Mouse (Mus musculus): ENCODE results near the gene Cdk14. TPM values are rescaled to one million over a fixed set of nuclear protein-coding genes. Genes with fewer than 3 reads are reported as not detected.
"Not testable (repeated sequence)": the region's sequence is repeated elsewhere in the genome, so short reads cannot be mapped to it uniquely, and the experiment has no call there.

The Cdk14 gene
- polyA plus RNA-seq, 1 experiment from 2014 or later = 13.8 TPM

DNA sequence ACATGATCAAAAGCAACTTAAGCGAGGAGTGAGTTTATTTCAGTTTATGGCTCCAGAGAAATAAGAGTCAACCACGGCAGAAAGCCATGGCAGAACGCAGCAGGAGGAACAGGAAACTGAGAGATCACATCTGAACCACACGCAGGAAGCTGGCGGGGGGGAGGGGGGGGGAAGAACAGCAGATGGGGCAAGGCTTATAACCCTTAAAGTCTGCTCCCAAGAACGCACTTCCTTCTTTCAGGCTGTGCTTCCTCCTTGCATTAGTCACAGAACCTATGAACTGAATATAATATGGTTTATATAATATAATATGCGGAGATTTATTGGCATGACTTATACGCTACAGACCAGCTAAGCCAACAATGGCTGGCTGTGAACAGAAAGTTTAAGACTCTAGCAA lies 86.2 kb downstream of the Cdk14 start:
- no peaks in the 10 kb centered on the region for H3K36me3 ChIP-seq
- no peak overlapping the region for H3K4me3 ChIP-seq (replicated peaks)
- H3K9me3 ChIP-seq (replicated peaks) = no peaks in the 10 kb centered on the region
- H3K9ac ChIP-seq = no peak overlapping the region
- no peak overlapping the region for H3K4me2 ChIP-seq
- no peaks in the 10 kb centered on the region for H3K4me1 ChIP-seq
- 85% methylated on average over 8 of the region's 8 CpGs for WGBS
- H3K27ac ChIP-seq = no peak overlapping the region
- ATAC-seq (replicated peaks; ENCODE audit: low FRiP score) = no peak
- H3K27me3 ChIP-seq = no peaks in the 10 kb centered on the region

DNA sequence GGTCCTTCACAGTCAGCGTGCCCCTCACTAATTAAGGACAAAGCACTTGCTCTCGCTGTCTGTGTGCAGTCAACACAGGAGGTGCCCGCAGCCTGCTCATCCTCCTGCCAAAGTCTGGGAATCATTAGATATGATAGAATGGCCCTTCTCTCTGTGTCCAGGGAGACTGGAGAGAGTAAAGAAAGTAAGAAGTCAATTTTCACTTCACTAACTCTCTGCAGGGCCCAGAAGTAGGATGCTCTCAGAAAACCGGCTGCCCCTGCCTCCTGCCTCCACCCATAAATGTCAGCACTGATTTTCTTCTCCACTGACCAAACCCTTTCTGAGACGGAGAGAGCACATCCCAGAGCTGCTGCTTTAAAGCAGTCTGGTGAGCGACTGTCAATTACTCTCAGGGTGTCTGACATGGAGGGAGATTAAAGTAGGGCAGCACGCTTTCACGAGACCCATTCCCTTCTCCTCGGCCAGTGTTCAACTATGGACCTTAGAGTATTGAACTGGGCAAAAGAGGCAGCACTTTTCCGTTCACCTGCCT lies 89.1 kb downstream of the Cdk14 start:
- Histone ChIP-seq H3K4me2 (no peak overlapping the region), H3K9me3 (replicated peaks) (no peaks in the 10 kb centered on the region), H3K27me3 (no peaks in the 10 kb centered on the region), H3K4me1 (no peaks in the 10 kb centered on the region), H3K4me3 (replicated peaks) (no peak overlapping the region), H3K27ac (no peak overlapping the region), H3K9ac (no peak overlapping the region), H3K36me3 (no peaks in the 10 kb centered on the region)
- 65% methylated on average over 10 of the region's 10 CpGs for WGBS
- no peak for ATAC-seq (replicated peaks; ENCODE audit: low FRiP score)

DNA sequence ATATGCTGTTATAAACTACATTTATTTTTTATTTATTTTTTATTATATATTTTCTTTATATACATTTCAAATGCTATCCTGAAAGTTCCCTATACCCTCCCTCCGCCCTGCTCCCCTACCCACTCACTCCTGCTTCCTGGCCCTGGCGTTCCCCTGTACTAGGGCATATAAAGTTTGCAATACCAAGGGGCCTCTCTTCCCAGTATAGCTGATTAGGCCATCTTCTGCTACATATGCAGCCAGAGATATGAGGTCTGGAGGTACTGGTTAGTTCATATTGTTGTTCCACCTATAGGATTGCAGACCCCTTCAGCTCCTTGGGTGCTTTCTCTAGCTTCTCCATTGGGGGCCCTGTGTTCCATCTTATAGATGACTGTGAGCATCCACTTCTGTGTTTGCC lies 91.1 kb downstream of the Cdk14 start:
- not testable (repeated sequence) for H3K9me3 ChIP-seq (replicated peaks); H3K36me3 ChIP-seq; ATAC-seq (replicated peaks; ENCODE audit: low FRiP score); H3K27ac ChIP-seq; H3K4me2 ChIP-seq; H3K9ac ChIP-seq; H3K4me1 ChIP-seq; H3K27me3 ChIP-seq; H3K4me3 ChIP-seq (replicated peaks)
- 91% methylated on average over 2 of the region's 2 CpGs for WGBS

DNA sequence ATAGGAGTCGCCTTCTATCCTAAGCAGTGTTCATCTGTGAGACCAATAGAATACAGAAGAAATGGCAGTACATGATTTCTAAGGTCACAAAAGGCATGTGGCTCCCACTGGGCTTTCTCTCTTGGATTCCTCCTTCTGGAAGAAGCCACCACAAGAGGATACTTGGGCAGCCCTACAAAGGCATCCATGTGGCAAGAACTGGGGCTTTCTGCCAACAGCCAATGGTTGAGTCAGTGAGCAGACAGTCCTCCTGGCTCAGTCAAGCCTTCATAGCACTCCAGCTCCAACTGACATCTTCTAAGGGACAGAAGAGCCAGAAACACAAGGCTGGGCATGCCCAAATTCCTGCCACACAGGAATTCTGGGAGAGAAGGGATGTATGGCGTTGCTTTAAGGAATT lies 93.4 kb downstream of the Cdk14 start:
- no peaks in the 10 kb centered on the region for H3K9me3 ChIP-seq (replicated peaks)
- no peak for ATAC-seq (replicated peaks; ENCODE audit: low FRiP score)
- H3K4me3 ChIP-seq (replicated peaks) = no peak overlapping the region
- H3K9ac ChIP-seq = no peak overlapping the region
- no peaks in the 10 kb centered on the region for H3K27me3 ChIP-seq
- H3K4me1 ChIP-seq = no peaks in the 10 kb centered on the region
- no peak overlapping the region for H3K27ac ChIP-seq
- no peak overlapping the region for H3K4me2 ChIP-seq
- 90% methylated on average over 2 of the region's 2 CpGs for WGBS
- no peaks in the 10 kb centered on the region for H3K36me3 ChIP-seq

DNA sequence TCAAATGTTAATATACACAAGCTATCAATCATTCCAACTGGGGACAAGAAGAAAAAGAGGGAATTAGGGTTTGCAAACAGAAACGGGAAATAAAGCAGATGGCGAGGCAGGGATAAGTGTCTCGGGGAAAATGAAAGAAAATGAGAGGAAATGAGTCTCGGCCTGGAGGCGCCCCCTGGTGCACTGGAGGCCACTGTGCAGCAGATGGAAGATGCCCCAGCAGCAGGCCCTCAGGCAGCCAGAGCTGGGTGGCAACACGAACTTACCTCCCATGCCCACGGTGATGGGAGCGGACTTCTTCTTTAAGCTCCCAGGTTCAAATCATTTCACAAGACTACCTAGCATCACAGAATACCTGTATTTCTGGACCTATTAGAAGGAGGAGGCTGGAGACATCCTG lies 97.4 kb downstream of the Cdk14 start:
- H3K4me2 ChIP-seq = no peak overlapping the region
- no peak overlapping the region for H3K9ac ChIP-seq
- H3K4me1 ChIP-seq = peaks cover 11% of the 10 kb centered on the region
- WGBS = 92% methylated on average over 8 of the region's 8 CpGs
- no peaks in the 10 kb centered on the region for H3K9me3 ChIP-seq (replicated peaks)
- ATAC-seq (replicated peaks; ENCODE audit: low FRiP score) = no peak
- H3K27me3 ChIP-seq = no peaks in the 10 kb centered on the region
- H3K36me3 ChIP-seq = no peaks in the 10 kb centered on the region
- no peak overlapping the region for H3K27ac ChIP-seq
- no peak overlapping the region for H3K4me3 ChIP-seq (replicated peaks)

DNA sequence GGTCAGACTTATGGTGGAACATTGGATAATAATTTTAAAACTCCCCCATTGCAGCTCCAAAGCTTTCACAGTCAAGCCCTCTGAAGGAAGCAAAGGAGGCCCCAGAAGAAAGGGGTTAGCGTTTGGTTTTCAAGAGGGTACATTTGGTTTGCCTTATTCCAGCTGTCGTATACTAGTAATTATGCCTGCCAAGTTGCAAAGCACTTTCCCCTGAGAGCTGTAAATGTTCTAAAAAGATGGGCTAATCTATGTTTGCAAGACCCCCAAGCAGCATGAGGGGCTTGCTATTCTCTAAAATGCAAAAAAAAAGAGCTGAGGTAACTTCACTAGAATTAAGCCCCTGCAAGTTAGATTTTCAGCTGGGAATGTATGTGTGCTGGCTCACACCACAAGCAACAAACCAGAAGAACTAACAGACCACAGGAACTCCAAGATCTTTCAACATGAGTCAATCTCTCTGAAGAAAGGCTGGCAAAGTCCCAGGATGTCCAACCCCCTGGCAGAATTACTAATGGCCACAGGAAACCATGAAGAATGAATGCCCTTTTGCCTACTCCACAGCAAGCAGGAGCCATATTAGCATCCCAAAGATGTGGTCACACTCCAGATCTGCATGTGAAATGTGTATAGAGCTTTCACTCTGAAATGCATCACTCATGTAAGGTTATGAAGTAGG lies 99.5 kb downstream of the Cdk14 start:
- no peak overlapping the region for H3K9ac ChIP-seq
- H3K36me3 ChIP-seq = no peaks in the 10 kb centered on the region
- 37% methylated on average over 2 of the region's 2 CpGs for WGBS
- no peaks in the 10 kb centered on the region for H3K9me3 ChIP-seq (replicated peaks)
- H3K4me3 ChIP-seq (replicated peaks) = no peak overlapping the region
- ATAC-seq (replicated peaks; ENCODE audit: low FRiP score) = no peak
- peak overlapping the region; percentile 56; the same call in 1 of the 2 replicates for H3K27ac ChIP-seq
- no peaks in the 10 kb centered on the region for H3K27me3 ChIP-seq
- peaks cover 11% of the 10 kb centered on the region for H3K4me1 ChIP-seq
- no peak overlapping the region for H3K4me2 ChIP-seq

DNA sequence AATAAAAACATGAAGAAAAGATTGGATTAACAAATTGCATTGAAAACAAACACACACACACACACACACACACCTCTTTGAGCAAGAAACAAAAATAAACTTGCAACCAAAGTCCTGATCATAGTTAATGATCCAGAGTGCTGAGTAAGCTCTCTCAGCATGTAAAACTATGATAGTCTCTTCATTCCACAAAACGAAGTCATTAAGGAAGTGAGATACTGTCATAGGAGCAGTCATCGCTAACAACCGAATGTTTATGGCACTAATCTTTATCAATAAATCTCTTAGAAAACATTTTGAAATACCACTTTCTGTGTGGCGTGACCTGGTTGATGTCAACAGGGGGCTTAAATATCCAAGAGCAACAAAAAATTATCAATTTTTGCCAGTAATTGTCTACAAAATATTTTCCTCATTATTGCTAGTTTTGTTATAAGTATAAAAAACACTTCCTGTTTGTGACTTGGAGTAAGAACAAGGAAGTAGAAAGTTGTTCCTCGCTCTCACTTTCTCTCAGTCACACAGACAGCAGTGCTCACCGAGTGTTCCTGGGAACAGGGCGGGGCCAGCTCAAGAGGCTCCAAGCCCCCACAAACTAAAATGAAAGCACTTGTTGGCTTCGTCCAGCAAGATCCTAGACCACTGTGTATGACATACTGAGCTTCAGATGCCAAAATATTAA lies 100.1 kb downstream of the Cdk14 start:
- H3K4me1 ChIP-seq = peaks cover 11% of the 10 kb centered on the region
- ATAC-seq (replicated peaks; ENCODE audit: low FRiP score) = no peak
- 61% methylated on average over 8 of the region's 8 CpGs for WGBS
- no peaks in the 10 kb centered on the region for H3K36me3 ChIP-seq
- peak overlapping the region; percentile 56; the same call in 1 of the 2 replicates for H3K27ac ChIP-seq
- H3K4me3 ChIP-seq (replicated peaks) = no peak overlapping the region
- no peak overlapping the region for H3K4me2 ChIP-seq
- H3K9ac ChIP-seq = no peak overlapping the region
- H3K27me3 ChIP-seq = no peaks in the 10 kb centered on the region
- no peaks in the 10 kb centered on the region for H3K9me3 ChIP-seq (replicated peaks)

DNA sequence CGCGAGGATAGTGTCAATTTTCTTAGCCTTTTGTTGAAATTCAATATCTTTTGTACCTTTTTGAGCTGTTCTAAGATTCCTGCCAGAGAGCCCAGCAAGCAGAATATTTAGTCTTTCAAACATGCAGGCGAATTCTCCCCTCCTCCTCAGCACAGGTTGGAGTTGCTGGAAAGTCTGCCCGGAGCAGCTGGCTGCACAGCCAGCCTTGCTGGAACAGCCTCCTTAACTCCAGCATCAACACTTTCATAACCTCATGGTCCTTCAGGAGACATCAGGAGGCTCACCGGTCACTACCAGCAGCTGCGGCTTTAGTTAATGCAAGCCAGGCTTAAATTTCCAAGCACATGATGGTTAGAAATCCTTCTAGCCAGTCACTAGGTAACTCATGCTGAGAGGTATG lies 105.8 kb downstream of the Cdk14 start:
- Histone ChIP-seq H3K27me3 (no peaks in the 10 kb centered on the region), H3K4me3 (replicated peaks) (no peak overlapping the region), H3K9ac (no peak overlapping the region), H3K4me1 (no peaks in the 10 kb centered on the region), H3K9me3 (replicated peaks) (no peaks in the 10 kb centered on the region), H3K36me3 (no peaks in the 10 kb centered on the region), H3K27ac (no peak overlapping the region), H3K4me2 (no peak overlapping the region)
- 77% methylated on average over 6 of the region's 6 CpGs for whole genome bisulfite sequencing
- ATAC-seq (replicated peaks; ENCODE audit: low FRiP score) = no peak

DNA sequence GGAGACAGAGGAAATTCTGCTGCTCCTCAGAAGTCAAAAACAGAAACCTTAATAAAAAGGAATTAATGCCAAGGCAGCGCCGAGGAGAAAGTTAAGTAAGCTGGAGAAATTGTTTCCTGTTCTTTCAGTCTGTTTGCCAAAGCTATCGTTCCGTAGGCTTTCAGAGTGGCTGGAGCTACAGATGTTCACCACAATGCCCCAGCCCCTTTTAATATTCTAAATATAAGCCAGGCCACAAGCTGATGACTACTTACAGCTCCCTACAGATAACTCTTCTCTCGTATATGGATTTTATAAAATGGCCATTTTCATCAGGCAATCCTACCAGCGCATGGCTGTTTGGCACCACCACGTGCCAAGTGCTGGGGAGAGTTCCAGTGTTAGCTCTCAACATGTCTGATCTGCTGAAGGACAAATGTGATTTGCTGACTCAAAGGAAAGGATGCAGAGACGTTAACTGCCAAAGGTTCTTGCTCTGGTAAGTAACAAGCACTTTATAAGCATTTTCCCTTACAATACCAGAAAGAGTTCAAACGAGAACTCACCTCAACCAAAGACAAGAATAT lies 106.8 kb downstream of the Cdk14 start:
- H3K9ac ChIP-seq = no peak overlapping the region
- H3K4me2 ChIP-seq = no peak overlapping the region
- H3K27ac ChIP-seq = no peak overlapping the region
- no peaks in the 10 kb centered on the region for H3K9me3 ChIP-seq (replicated peaks)
- ATAC-seq (replicated peaks; ENCODE audit: low FRiP score) = no peak
- H3K4me1 ChIP-seq = no peaks in the 10 kb centered on the region
- 74% methylated on average over 9 of the region's 9 CpGs for WGBS
- no peaks in the 10 kb centered on the region for H3K36me3 ChIP-seq
- no peaks in the 10 kb centered on the region for H3K27me3 ChIP-seq
- no peak overlapping the region for H3K4me3 ChIP-seq (replicated peaks)

DNA sequence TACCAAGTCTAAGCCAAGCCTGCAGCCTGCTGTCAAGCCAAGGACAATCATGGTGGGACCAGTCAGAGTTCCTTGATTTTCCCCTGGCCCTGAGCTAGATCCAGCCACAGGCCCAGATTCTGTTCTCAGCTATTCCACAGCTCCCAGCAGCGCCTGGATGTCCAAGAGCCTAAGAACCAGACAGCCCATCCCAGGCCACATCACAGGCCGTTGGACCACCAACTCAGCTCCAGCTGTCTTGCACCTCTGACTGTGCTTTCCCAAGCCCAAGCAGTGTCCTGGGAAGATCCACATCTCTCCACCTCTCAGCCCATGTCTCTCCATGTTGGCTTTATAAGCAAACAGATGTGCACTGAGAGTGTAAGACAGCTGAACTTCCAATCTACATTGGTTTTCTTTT lies 114.8 kb downstream of the Cdk14 start:
- WGBS = 95% methylated on average over 2 of the region's 2 CpGs

DNA sequence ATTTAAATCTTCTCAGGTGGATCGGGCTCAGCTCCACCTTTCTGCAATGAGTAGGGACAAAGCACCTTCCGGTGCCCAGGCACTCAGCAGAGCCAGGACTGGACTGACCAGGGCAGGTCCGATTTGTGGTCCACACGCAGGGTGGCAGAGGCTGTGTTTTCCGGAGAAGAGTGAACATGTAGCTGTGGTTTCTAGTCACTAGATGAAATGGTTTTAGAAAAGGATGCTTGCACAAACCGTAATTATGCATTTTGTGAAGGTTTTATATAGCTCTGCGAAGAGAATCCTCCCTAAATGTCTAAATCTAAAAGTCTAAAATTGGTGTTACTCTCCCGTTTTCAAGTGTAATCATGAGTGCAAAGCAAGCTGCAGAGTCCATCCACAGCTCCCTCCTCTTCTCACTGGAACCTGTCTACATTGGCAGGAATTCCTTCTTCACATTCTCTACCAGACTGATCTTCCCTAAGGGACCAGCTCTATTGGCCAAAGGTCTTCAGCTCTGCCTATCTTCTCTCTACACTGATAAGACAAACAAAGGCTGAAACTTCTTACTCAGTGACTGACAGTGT lies 116.9 kb downstream of the Cdk14 start:
- no peak for ATAC-seq (replicated peaks; ENCODE audit: low FRiP score)
- Histone ChIP-seq H3K27ac (no peak overlapping the region), H3K27me3 (no peaks in the 10 kb centered on the region), H3K4me2 (no peak overlapping the region), H3K4me1 (no peaks in the 10 kb centered on the region), H3K9me3 (replicated peaks) (no peaks in the 10 kb centered on the region), H3K9ac (no peak overlapping the region), H3K4me3 (replicated peaks) (no peak overlapping the region), H3K36me3 (no peaks in the 10 kb centered on the region)
- WGBS = 90% methylated on average over 8 of the region's 8 CpGs

More for the DNA sequence above, 114.8 kb downstream of the Cdk14 start:
- H3K4me1 ChIP-seq = no peaks in the 10 kb centered on the region
- no peak overlapping the region for H3K9ac ChIP-seq
- ATAC-seq (replicated peaks; ENCODE audit: low FRiP score) = no peak
- H3K27me3 ChIP-seq = no peaks in the 10 kb centered on the region
- H3K36me3 ChIP-seq = no peaks in the 10 kb centered on the region
- no peak overlapping the region for H3K27ac ChIP-seq
- no peaks in the 10 kb centered on the region for H3K9me3 ChIP-seq (replicated peaks)
- no peak overlapping the region for H3K4me2 ChIP-seq
- H3K4me3 ChIP-seq (replicated peaks) = no peak overlapping the region

DNA sequence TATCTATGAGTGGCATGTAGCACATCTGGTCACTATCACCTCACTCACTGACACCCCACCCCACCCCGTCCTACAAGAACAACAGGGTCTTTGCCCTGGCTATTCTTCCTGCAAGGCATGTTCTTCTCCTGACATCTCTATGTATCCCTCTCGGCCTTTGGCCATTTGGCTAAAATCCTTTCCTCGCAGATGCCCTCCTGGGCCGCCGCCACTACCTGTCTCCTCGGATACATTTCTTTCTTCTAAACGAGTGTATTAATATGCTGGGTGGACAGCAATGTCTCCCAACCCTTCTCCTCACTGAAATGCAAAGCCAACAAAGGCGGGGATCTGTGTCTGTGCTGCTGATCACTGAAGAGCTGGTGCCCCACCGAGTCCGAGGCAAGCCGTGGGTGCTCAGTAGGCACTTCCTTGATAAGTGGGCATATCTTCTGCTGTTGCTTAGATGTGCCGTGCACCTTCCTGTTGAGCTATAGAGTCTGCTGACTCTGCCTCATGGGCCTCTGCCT lies 118.5 kb downstream of the Cdk14 start:
- ATAC-seq (replicated peaks; ENCODE audit: low FRiP score) = no peak
- H3K9me3 ChIP-seq (replicated peaks) = no peaks in the 10 kb centered on the region
- no peak overlapping the region for H3K9ac ChIP-seq
- no peaks in the 10 kb centered on the region for H3K27me3 ChIP-seq
- no peak overlapping the region for H3K4me3 ChIP-seq (replicated peaks)
- H3K4me2 ChIP-seq = no peak overlapping the region
- no peak overlapping the region for H3K27ac ChIP-seq
- H3K4me1 ChIP-seq = no peaks in the 10 kb centered on the region
- 88% methylated on average over 12 of the region's 12 CpGs for WGBS
- no peaks in the 10 kb centered on the region for H3K36me3 ChIP-seq
